In the genomic region with DNA sequence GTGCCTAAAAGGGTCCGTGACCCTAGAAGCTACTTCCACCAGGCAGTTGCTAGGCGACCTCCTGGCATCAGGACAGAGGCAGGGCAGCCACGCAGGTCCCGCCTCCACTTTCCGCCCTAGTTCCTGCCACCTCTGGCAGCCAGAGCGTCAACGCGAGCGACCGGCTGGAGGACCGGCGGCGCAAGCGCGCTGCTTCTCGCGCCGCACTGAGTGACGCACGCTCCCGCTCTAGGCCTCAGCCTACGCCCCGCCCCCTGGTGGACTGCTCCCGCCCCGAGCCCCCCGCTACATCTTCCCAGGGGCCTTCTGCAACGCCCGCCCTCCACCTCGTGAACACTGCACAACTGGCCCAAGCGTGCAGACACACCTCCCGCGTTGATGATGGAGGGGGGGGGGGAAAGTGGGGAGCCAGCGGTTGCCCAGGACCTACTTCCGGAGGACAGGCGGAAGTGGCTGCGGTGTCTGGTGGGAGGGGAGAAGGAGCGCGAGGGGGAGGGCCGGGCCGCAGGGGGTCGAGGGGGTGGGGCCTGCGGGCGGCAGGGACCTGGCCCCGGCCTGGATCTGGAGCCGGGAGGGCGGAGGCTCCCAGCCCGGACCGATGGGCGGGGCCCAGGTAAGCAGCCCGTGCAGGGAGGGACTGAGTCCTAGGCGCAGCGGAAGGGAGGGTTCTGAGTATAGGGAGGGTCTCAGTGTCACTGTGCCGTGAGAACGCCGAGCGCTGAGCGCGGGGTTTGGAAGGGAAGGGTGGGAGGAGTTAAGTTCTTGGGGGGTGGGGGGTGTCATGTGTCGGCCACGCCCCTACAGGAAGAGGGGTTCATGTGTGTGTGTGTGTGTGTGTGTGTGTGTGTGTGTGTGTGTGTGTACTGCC, we compare ENCODE assay signal across 8 mouse cellular contexts. TPM values are rescaled to one million over a fixed set of nuclear protein-coding genes. Genes with fewer than 3 reads are reported as not detected.
A peak's percentile ranks its signal among the peaks of the same experiment; 100 is the strongest.
DNase-seq lines count a peak whose midpoint lies in the region; ATAC-seq lines count a peak whose summit lies in the region.

Gene Mgat1 (plus strand): TSS at position 465 of the 868 bp plus-strand sequence.

- intact Hi-C loops in left cerebral cortex, postnatal 10 days (cut with DNase I): no loop called here

- ATAC-seq in activated CD4-positive, CD25-positive, alpha-beta regulatory T cell, adult 4 months: peak; percentile 67
- ATAC-seq in common myeloid progenitor, adult 5-6 weeks (replicated peaks; ENCODE audit: low read depth, poor library complexity, severe bottlenecking): peak; percentile 66
- peak; percentile 80 for ATAC-seq in megakaryocyte-erythroid progenitor cell, adult 5-6 weeks (replicated peaks; ENCODE audit: low FRiP score, low TSS enrichment, poor library complexity, severe bottlenecking)

- peak; percentile 88 to 94 for DNase-seq in gastrocnemius, adult 8-10 months (ENCODE audit: low spot score in 2 of 2)
- DNase-seq in hindlimb bud, embryonic 11.5 days (ENCODE audit: extremely low spot score, low read depth, low spot score): peak; percentile 73
- DNase-seq in left cerebral cortex, postnatal 10 days (ENCODE audit: extremely low spot score in 1 of 2, low spot score in 2 of 2): peak; percentile 85 to 97
- peak; percentile 92 for DNase-seq in right cerebral cortex, postnatal 25 days
- peak; percentile 92 to 94 for DNase-seq in urinary bladder, postnatal 4 days (ENCODE audit: low spot score in 2 of 2)

RNA-seq across cellular contexts. Expression of gene Mgat1, which starts in this region (rescaled TPM):
- 10 to 100 TPM; 55.3 to 85.9 TPM for polyA plus RNA-seq in activated CD4-positive, CD25-positive, alpha-beta regulatory T cell, adult 4 months (2017; shearing (Covaris generic))
- total RNA-seq in common myeloid progenitor, adult 5-6 weeks (2017): 54.5 and 81.2 TPM in 2 replicates
- 10 to 100 TPM; 39.4 to 56.8 (median 48.4) TPM for total RNA-seq in gastrocnemius, adult 8-10 months (2022)
- total RNA-seq in left cerebral cortex, postnatal 10 days (2021): 10 to 100 TPM; 60.5 to 67.2 TPM
- total RNA-seq in megakaryocyte-erythroid progenitor cell, adult 5-6 weeks (2014; fragmentation: Nextera tagmentation): 47.4 and 53.5 TPM in 2 replicates
- total RNA-seq in megakaryocyte-erythroid progenitor cell, adult 5-6 weeks (2017): 28.1 and 34.2 TPM in 2 replicates

Comparison
In these comparisons a context has a peak if more than half of its experiments do, and no peak if none do; other contexts are left out.
1. Peak in every context shown above with its lines: DNase-seq and ATAC-seq.